Mouse (Mus musculus) E14TG2a.4 (cell line): ENCODE measurements around the gene Cyb561a3.
"Not testable (repeated sequence)": the region's sequence is repeated elsewhere in the genome, so short reads cannot be mapped to it uniquely, and the experiment has no call there.

ENCODE experiments used
- CTCF ChIP-seq: conservative IDR thresholded peaks from 2 replicates; pipeline ENCODE4 v1.5.1; 2014; ENCODE audit warnings: low read length
- NANOG ChIP-seq: IDR thresholded peaks from 2 replicates; pipeline ENCODE4 v1.6.1; 2014; ENCODE audit warnings: borderline replicate concordance, low read length, mixed read lengths
- POU5F1 ChIP-seq: IDR thresholded peaks from 2 replicates; pipeline ENCODE4 v1.6.1; 2014; ENCODE audit warnings: low read length, borderline replicate concordance

DNA sequence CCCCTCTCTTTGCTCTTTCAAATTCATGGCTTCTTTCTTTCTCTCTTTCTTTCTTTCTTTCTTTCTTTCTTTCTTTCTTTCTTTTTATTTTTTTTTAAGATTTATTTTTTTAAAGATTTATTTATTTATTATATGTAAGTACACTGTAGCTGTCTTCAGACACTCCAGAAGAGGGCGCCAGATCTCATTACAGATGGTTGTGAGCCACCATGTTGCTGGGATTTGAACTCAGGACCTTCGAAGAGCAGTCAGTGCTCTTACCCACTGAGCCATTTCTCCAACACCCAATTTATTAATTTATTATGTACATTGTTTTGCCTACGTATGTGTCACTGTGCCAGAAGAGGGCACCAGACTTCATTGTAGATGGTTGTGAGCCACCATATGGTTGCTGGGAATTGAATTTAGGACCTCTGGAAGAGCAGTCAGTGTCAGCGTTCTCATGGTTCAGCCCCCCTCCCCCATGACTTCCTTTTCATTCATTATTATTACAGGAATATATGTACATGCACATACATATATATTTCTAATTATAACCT lies 19.1 kb upstream of the Cyb561a3 start:
- TF ChIP-seq CTCF, result peak; percentile 21; the same call in 1 of the 2 replicates
- not testable (repeated sequence) for TF ChIP-seq NANOG, POU5F1
